Mouse (Mus musculus) neural tube, embryonic 14.5 days (tissue): ENCODE measurements around the gene Ogdh. TPM values are rescaled to one million over a fixed set of nuclear protein-coding genes. Genes with fewer than 3 reads are reported as not detected.

Experiments
- ATAC-seq: fragments of 200-750 bp; cut with Nextera tagmentation; 2 replicates; pipeline ENCODE4 v1.8.0; 2017; ENCODE audit warnings: low read depth, mild to moderate bottlenecking, moderate TSS enrichment, moderate library complexity
- H3K27ac ChIP-seq: fragments of 300-500 bp; sonication (generic); 2 replicates; pipeline ENCODE4 v1.5.1; 2014; ENCODE audit warnings: low read depth, mild to moderate bottlenecking, control low read depth, low read length, moderate library complexity, mixed read lengths
- H3K27me3 ChIP-seq: fragments of 300-500 bp; sonication (generic); 2 replicates; pipeline ENCODE4 v1.6.1; 2014; ENCODE audit warnings: low read length; ENCODE audit not compliant: control insufficient read depth, insufficient read depth
- H3K36me3 ChIP-seq: fragments of 300-500 bp; sonication (generic); 2 replicates; pipeline ENCODE4 v1.6.1; 2014; ENCODE audit warnings: low read length, mixed read lengths; ENCODE audit not compliant: control insufficient read depth, insufficient read depth
- H3K4me1 ChIP-seq: fragments of 300-500 bp; sonication (generic); 2 replicates; pipeline ENCODE4 v1.6.1; 2014; ENCODE audit warnings: low read length; ENCODE audit not compliant: control insufficient read depth, insufficient read depth
- H3K4me2 ChIP-seq: fragments of 300-500 bp; sonication (generic); 2 replicates; pipeline ENCODE4 v1.6.1; 2014; ENCODE audit warnings: mild to moderate bottlenecking, low read depth, low read length, control low read depth
- H3K4me3 ChIP-seq: fragments of 300-500 bp; sonication (generic); 2 replicates; pipeline ENCODE4 v1.5.1; 2014; ENCODE audit warnings: low read depth, low read length, control low read depth, mixed read lengths
- H3K9ac ChIP-seq: fragments of 300-500 bp; sonication (generic); replicated peaks from 2 replicates; pipeline ENCODE4 v1.6.1; 2014; ENCODE audit warnings: low read depth, mild to moderate bottlenecking, control low read depth, low read length, mixed read lengths
- H3K9me3 ChIP-seq: fragments of 300-500 bp; sonication (generic); 2 replicates; pipeline ENCODE4 v1.6.1; 2016; ENCODE audit warnings: low read length; ENCODE audit not compliant: control insufficient read depth
- WGBS: fragments of 180-500 bp; shearing (Covaris S2); extraction: QIAGEN DNeasy Blood & Tissue Kit; methylation state at CpG from one replicate; pipeline ENCODE4 v1.1.7; 2014; 5-methylcytosine and 5-hydroxymethylcytosine counted together
- polyA plus RNA-seq: library from polyadenylated mRNA; unstranded; fragments of >200 nt; fragmentation: Nextera tagmentation; extraction: Ambion mirVana; gene quantifications from 2 replicates; pipeline ENCODE4 v1.2.1, GENCODE M21; 2014

Ogdh gene
- polyA plus RNA-seq, 1 experiment from 2014 or later: 115 TPM

- no peak overlapping the region for H3K4me2 ChIP-seq
- no peaks in the 10 kb centered on the region for H3K4me1 ChIP-seq
- H3K9me3 ChIP-seq: no peaks in the 10 kb centered on the region
- H3K9ac ChIP-seq: no peak overlapping the region
- 79% methylated on average over 7 of the region's 7 CpGs for WGBS
- H3K27me3 ChIP-seq: no peaks in the 10 kb centered on the region
- no peak overlapping the region for H3K4me3 ChIP-seq
- H3K36me3 ChIP-seq: peaks cover 19% of the 10 kb centered on the region
- no peak overlapping the region for H3K27ac ChIP-seq
- no peak for ATAC-seq
Observed at GRCm38 (mm10) chr11:6313874-6314406, 22.5 kb downstream of the Ogdh start.

- 87% methylated on average over 11 of the region's 11 CpGs for WGBS
- no peaks in the 10 kb centered on the region for H3K27me3 ChIP-seq
- H3K9ac ChIP-seq: no peak overlapping the region
- no peak for ATAC-seq
- no peak overlapping the region for H3K27ac ChIP-seq
- no peak overlapping the region for H3K4me3 ChIP-seq
- H3K4me1 ChIP-seq: no peaks in the 10 kb centered on the region
- H3K36me3 ChIP-seq: peaks cover 22% of the 10 kb centered on the region
- no peak overlapping the region for H3K4me2 ChIP-seq
- no peaks in the 10 kb centered on the region for H3K9me3 ChIP-seq
Observed at GRCm38 (mm10) chr11:6316821-6317220, 25.4 kb downstream of the Ogdh start.

GRCm38 (mm10) chr11:6318559-6318958 lies 27.1 kb downstream of the Ogdh start:
- H3K27me3 ChIP-seq: no peaks in the 10 kb centered on the region
- no peak overlapping the region for H3K9ac ChIP-seq
- H3K36me3 ChIP-seq: peaks cover 22% of the 10 kb centered on the region
- H3K4me2 ChIP-seq: no peak overlapping the region
- no peak overlapping the region for H3K27ac ChIP-seq
- no peak overlapping the region for H3K4me3 ChIP-seq
- ATAC-seq: no peak
- WGBS: 95% methylated on average over 5 of the region's 5 CpGs
- no peaks in the 10 kb centered on the region for H3K4me1 ChIP-seq
- no peaks in the 10 kb centered on the region for H3K9me3 ChIP-seq

- H3K27ac ChIP-seq: no peak overlapping the region
- peaks cover 20% of the 10 kb centered on the region for H3K36me3 ChIP-seq
- H3K4me3 ChIP-seq: no peak overlapping the region
- no peak overlapping the region for H3K4me2 ChIP-seq
- 83% methylated on average over 2 of the region's 2 CpGs for WGBS
- H3K9me3 ChIP-seq: no peaks in the 10 kb centered on the region
- H3K4me1 ChIP-seq: no peaks in the 10 kb centered on the region
- no peaks in the 10 kb centered on the region for H3K27me3 ChIP-seq
- no peak overlapping the region for H3K9ac ChIP-seq
- ATAC-seq: no peak
Observed at GRCm38 (mm10) chr11:6319374-6319773, 27.9 kb downstream of the Ogdh start.

- no peak for ATAC-seq
- 93% methylated on average over 2 of the region's 2 CpGs for WGBS
- H3K27me3 ChIP-seq: no peaks in the 10 kb centered on the region
Observed at GRCm38 (mm10) chr11:6322086-6322485, 30.7 kb downstream of the Ogdh start.

GRCm38 (mm10) chr11:6323348-6323747 lies 31.9 kb downstream of the Ogdh start:
- Histone ChIP-seq H3K4me3 (no peak overlapping the region), H3K27me3 (no peaks in the 10 kb centered on the region), H3K4me1 (no peaks in the 10 kb centered on the region), H3K27ac (no peak overlapping the region), H3K4me2 (no peak overlapping the region), H3K9ac (no peak overlapping the region), H3K9me3 (no peaks in the 10 kb centered on the region), H3K36me3 (peaks cover 7% of the 10 kb centered on the region; the same call in 1 of the 2 replicates)
- 92% methylated on average over 5 of the region's 5 CpGs for WGBS
- no peak for ATAC-seq

More at GRCm38 (mm10) chr11:6322086-6322485, 30.7 kb downstream of the Ogdh start:
- H3K27ac ChIP-seq: no peak overlapping the region
- H3K9me3 ChIP-seq: no peaks in the 10 kb centered on the region
- H3K4me1 ChIP-seq: no peaks in the 10 kb centered on the region
- H3K4me2 ChIP-seq: no peak overlapping the region
- no peak overlapping the region for H3K4me3 ChIP-seq
- no peak overlapping the region for H3K9ac ChIP-seq
- H3K36me3 ChIP-seq: peaks cover 14% of the 10 kb centered on the region

- Histone ChIP-seq H3K27ac (no peak overlapping the region), H3K36me3 (peaks cover 2% of the 10 kb centered on the region; the same call in 1 of the 2 replicates), H3K27me3 (no peaks in the 10 kb centered on the region), H3K4me3 (no peak overlapping the region), H3K4me1 (no peaks in the 10 kb centered on the region), H3K4me2 (no peak overlapping the region), H3K9ac (no peak overlapping the region), H3K9me3 (no peaks in the 10 kb centered on the region)
- 98% methylated on average over 7 of the region's 7 CpGs for WGBS
- ATAC-seq: no peak
Observed at GRCm38 (mm10) chr11:6331256-6331655, 39.8 kb downstream of the Ogdh start.

- no peaks in the 10 kb centered on the region for H3K4me1 ChIP-seq
- WGBS: 90% methylated on average over 3 of the region's 3 CpGs
- no peaks in the 10 kb centered on the region for H3K27me3 ChIP-seq
- peaks cover 2% of the 10 kb centered on the region; the same call in 1 of the 2 replicates for H3K36me3 ChIP-seq
- no peak overlapping the region for H3K4me3 ChIP-seq
- no peak for ATAC-seq
- no peak overlapping the region for H3K4me2 ChIP-seq
- H3K27ac ChIP-seq: no peak overlapping the region
- H3K9me3 ChIP-seq: no peaks in the 10 kb centered on the region
- no peak overlapping the region for H3K9ac ChIP-seq
Observed at GRCm38 (mm10) chr11:6332606-6333005, 41.2 kb downstream of the Ogdh start.

GRCm38 (mm10) chr11:6333403-6333802 lies 42.0 kb downstream of the Ogdh start:
- Histone ChIP-seq H3K9me3 (no peaks in the 10 kb centered on the region), H3K27ac (no peak overlapping the region), H3K36me3 (peaks cover 2% of the 10 kb centered on the region; the same call in 1 of the 2 replicates), H3K4me3 (no peak overlapping the region), H3K4me1 (no peaks in the 10 kb centered on the region), H3K9ac (no peak overlapping the region), H3K27me3 (no peaks in the 10 kb centered on the region), H3K4me2 (no peak overlapping the region)
- WGBS: 87% methylated on average over 7 of the region's 7 CpGs
- no peak for ATAC-seq
